Mouse (Mus musculus): ENCODE data around the gene Igsf11. TPM values are rescaled to one million over a fixed set of nuclear protein-coding genes. Genes with fewer than 3 reads are reported as not detected.

Igsf11 gene
- total RNA-seq (2023; ENCODE audit: inconsistent age) = not detected in 4 replicates

GRCm38 (mm10) chr16:38892371-38892770 lies at the start of gene Igsf11:
Gene Igsf11 (plus strand): TSS chr16:38892671.

Other genes with a start within 250 kb of the Igsf11 start
- gene Arhgap31, start 179.4 kb upstream of the Igsf11 start, total RNA-seq (2023; ENCODE audit: inconsistent age) = 2.7 to 3.3 TPM (median 2.9 TPM) in 4 replicates
- gene B4galt4, start 150.4 kb upstream of the Igsf11 start, total RNA-seq (2023; ENCODE audit: inconsistent age) = 0.35 to 1.4 TPM (median 0.88 TPM) in 4 replicates
- gene Upk1b, start 92.3 kb upstream of the Igsf11 start, total RNA-seq (2023; ENCODE audit: inconsistent age) = not detected in 4 replicates
- gene 4930435E12Rik, start 63.9 kb upstream of the Igsf11 start, total RNA-seq (2023; ENCODE audit: inconsistent age) = not detected in 4 replicates

All from B cell, adult (primary cell).